28 mouse cellular contexts compared by ENCODE assay signal in the genomic region with DNA sequence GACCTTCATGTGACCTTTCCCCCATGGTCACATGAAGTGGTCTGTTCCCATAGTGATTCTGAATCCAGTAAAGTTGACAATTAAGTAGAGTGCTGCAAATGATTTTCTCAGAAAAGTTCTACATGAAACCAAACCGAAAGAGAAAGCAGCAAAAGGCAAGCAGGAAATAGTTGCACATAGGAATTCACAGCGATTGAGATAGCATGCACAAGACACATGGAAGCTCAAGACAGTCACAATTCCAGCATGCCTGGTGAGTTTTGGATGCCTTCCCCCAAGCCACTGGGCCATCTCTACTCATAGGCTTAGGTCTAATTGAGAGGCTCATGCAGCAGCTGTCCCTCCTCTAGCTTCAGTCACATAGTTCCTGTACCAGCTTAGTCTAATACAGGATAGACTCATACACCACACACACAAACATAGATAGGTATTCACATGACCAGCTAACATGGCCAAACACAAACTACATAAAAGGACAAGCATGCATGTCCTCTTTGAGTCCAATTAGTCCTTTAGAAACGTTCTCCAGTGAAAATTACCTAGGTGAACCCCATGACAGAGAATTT.
DNase-seq lines count a peak whose midpoint lies in the region; ATAC-seq lines count a peak whose summit lies in the region.
"Had no signal": no experiment of that assay in that cellular context is flagged by ENCODE, and none has a peak within 500 bp of the region (broad histone marks: within the 10 kb centered on the region; RNA-seq: fewer than 3 reads in every experiment).

No protein-coding gene starts in this region.

- H3K36me3 ChIP-seq in kidney, embryonic 16.5 days (ENCODE audit: insufficient read depth, low read length), result no peaks in the 10 kb centered on the region
- H3K36me3 ChIP-seq: embryonic facial prominence, embryonic 13.5 days; forebrain, embryonic 12.5 days; hindbrain, embryonic 12.5 days; limb, embryonic 15.5 days; midbrain, embryonic 13.5 days; neural tube, embryonic 13.5 days; stomach, embryonic 15.5 days had no signal

- no peaks in the 10 kb centered on the region for H3K4me1 ChIP-seq in kidney, embryonic 16.5 days (ENCODE audit: insufficient read depth, low read length)
- H3K4me1 ChIP-seq: embryonic facial prominence, embryonic 13.5 days; forebrain, embryonic 12.5 days; hindbrain, embryonic 12.5 days; limb, embryonic 15.5 days; midbrain, embryonic 13.5 days; neural tube, embryonic 13.5 days; stomach, embryonic 15.5 days had no signal

- WGBS in kidney, embryonic 16.5 days, result 86% methylated on average over 3 of the region's 3 CpGs

- H3K27ac ChIP-seq in kidney, embryonic 16.5 days (ENCODE audit: low read length), result no peak overlapping the region
- H3K27ac ChIP-seq: embryonic facial prominence, embryonic 13.5 days; forebrain, embryonic 12.5 days; heart, adult 2 months; hindbrain, embryonic 12.5 days; kidney, postnatal 0 days; limb, embryonic 15.5 days; midbrain, embryonic 13.5 days; neural tube, embryonic 13.5 days; stomach, embryonic 15.5 days had no signal

- ATAC-seq in kidney, embryonic 16.5 days (ENCODE audit: low FRiP score, low TSS enrichment), result no peak
- ATAC-seq: midbrain, embryonic 13.5 days had no signal

- H3K4me3 ChIP-seq in kidney, embryonic 16.5 days (ENCODE audit: low read length), result no peak overlapping the region
- H3K4me3 ChIP-seq: embryonic facial prominence, embryonic 13.5 days; erythroblast, embryonic 14.5 days; forebrain, embryonic 12.5 days; heart, adult 2 months; hindbrain, embryonic 12.5 days; limb, embryonic 15.5 days; midbrain, embryonic 13.5 days; neural tube, embryonic 13.5 days; stomach, embryonic 15.5 days had no signal

- DNase-seq in cerebellum, postnatal 10 days, result peak; percentile 7 to 28
- no peak for DNase-seq in cerebellum, adult 11-12 months
- peak; percentile 5 for DNase-seq in thymus, postnatal 0 days (ENCODE audit: low spot score)
- DNase-seq in thymus, adult 18-20 months, result no peak
- peak; percentile 2 for DNase-seq in adipocyte (ENCODE audit: low spot score)
- no peak for DNase-seq in MN1 (ENCODE audit: low spot score)
- DNase-seq: cerebellum, adult 2 months; cerebellum, postnatal 36 days; embryo, embryonic 11 days; gastrocnemius, postnatal 36 days; heart, adult 2 months; kidney, adult 18-20 months; layer of hippocampus, adult 9-11 months; left cerebral cortex, postnatal 4 days; lung, adult 18-20 months; lung, postnatal 10 days; retina, postnatal 1 day; right cerebral cortex, postnatal 25 days had no signal

- H3K4me2 ChIP-seq in kidney, embryonic 16.5 days (replicated peaks; ENCODE audit: low read depth, low read length), result no peak overlapping the region
- H3K4me2 ChIP-seq: embryonic facial prominence, embryonic 13.5 days; forebrain, embryonic 12.5 days; hindbrain, embryonic 12.5 days; limb, embryonic 15.5 days; midbrain, embryonic 13.5 days; neural tube, embryonic 13.5 days; stomach, embryonic 15.5 days had no signal

- H3K9ac ChIP-seq in kidney, embryonic 16.5 days (replicated peaks; ENCODE audit: low read length), result no peak overlapping the region
- H3K9ac ChIP-seq: embryonic facial prominence, embryonic 13.5 days; forebrain, embryonic 12.5 days; hindbrain, embryonic 12.5 days; limb, embryonic 15.5 days; midbrain, embryonic 13.5 days; neural tube, embryonic 13.5 days; stomach, embryonic 15.5 days had no signal

- H3K9me3 ChIP-seq in kidney, embryonic 16.5 days (ENCODE audit: low read length), result no peaks in the 10 kb centered on the region
- H3K9me3 ChIP-seq: embryonic facial prominence, embryonic 13.5 days; forebrain, embryonic 12.5 days; hindbrain, embryonic 12.5 days; limb, embryonic 15.5 days; midbrain, embryonic 13.5 days; neural tube, embryonic 13.5 days; stomach, embryonic 15.5 days had no signal

- no peaks in the 10 kb centered on the region for H3K27me3 ChIP-seq in kidney, embryonic 16.5 days (ENCODE audit: insufficient read depth, low read length)
- H3K27me3 ChIP-seq: embryonic facial prominence, embryonic 13.5 days; forebrain, embryonic 12.5 days; hindbrain, embryonic 12.5 days; limb, embryonic 15.5 days; midbrain, embryonic 13.5 days; neural tube, embryonic 13.5 days; stomach, embryonic 15.5 days had no signal

Comparison
In these comparisons a context has a peak if more than half of its experiments do, and no peak if none do; other contexts are left out.
1. DNase-seq: peak in cerebellum, postnatal 10 days (2 of 2), thymus, postnatal 0 days (single experiment) and adipocyte (single experiment); none in cerebellum, adult 11-12 months (single experiment), thymus, adult 18-20 months (0 of 2) and MN1 (single experiment).